Mouse (Mus musculus) hindbrain, embryonic 15.5 days (tissue): ENCODE data around the gene Set. TPM values are rescaled to one million over a fixed set of nuclear protein-coding genes. Genes with fewer than 3 reads are reported as not detected.

Source experiments
- ATAC-seq: fragments of 200-750 bp; cut with Nextera tagmentation; 2 replicates; pipeline ENCODE4 v1.8.0; 2017; ENCODE audit warnings: low read depth, moderate number of reproducible peaks, moderate TSS enrichment; ENCODE audit not compliant: low FRiP score
- H3K27ac ChIP-seq: fragments of 300-500 bp; sonication (generic); replicated peaks from 2 replicates; pipeline ENCODE4 v1.5.1; 2015; ENCODE audit warnings: mild to moderate bottlenecking, inconsistent platforms
- H3K27me3 ChIP-seq: fragments of 300-500 bp; sonication (generic); 2 replicates; pipeline ENCODE4 v1.6.1; 2015; ENCODE audit warnings: control low read depth, inconsistent platforms
- H3K36me3 ChIP-seq: fragments of 300-500 bp; sonication (generic); 2 replicates; pipeline ENCODE4 v1.6.1; 2015; ENCODE audit warnings: control low read depth, inconsistent platforms
- H3K4me1 ChIP-seq: fragments of 300-500 bp; sonication (generic); replicated peaks from 2 replicates; pipeline ENCODE4 v1.6.1; 2015; ENCODE audit warnings: control low read depth, inconsistent platforms
- H3K4me2 ChIP-seq: fragments of 300-500 bp; sonication (generic); 2 replicates; pipeline ENCODE4 v1.6.1; 2015; ENCODE audit warnings: moderate library complexity, mild to moderate bottlenecking, inconsistent platforms
- H3K4me3 ChIP-seq: fragments of 300-500 bp; sonication (generic); 2 replicates; pipeline ENCODE4 v1.5.1; 2015; ENCODE audit warnings: mild to moderate bottlenecking, inconsistent platforms
- H3K9ac ChIP-seq: fragments of 300-500 bp; sonication (generic); 2 replicates; pipeline ENCODE4 v1.6.1; 2015; ENCODE audit warnings: inconsistent platforms
- H3K9me3 ChIP-seq: fragments of 300-500 bp; sonication (generic); 2 replicates; pipeline ENCODE4 v1.6.1; 2016; ENCODE audit warnings: control low read depth, inconsistent platforms
- WGBS: fragments of 180-500 bp; shearing (Covaris S2); methylation state at CpG from one replicate; pipeline ENCODE4 v1.1.7; 2015; 5-methylcytosine and 5-hydroxymethylcytosine counted together
- polyA plus RNA-seq: library from polyadenylated mRNA; unstranded; fragments of >200 nt; fragmentation: Nextera tagmentation; extraction: Ambion mirVana; gene quantifications from 2 replicates; pipeline ENCODE4 v1.2.1, GENCODE M21; 2015

The Set gene
- polyA plus RNA-seq, result 315 and 329 TPM in 2 replicates

- Histone ChIP-seq H3K4me3 (no peak within 1 kb of the TSS), H3K9me3 (no peaks in the 10 kb centered on the region), H3K9ac (no peak within 1 kb of the TSS), H3K4me2 (no peak within 1 kb of the TSS), H3K4me1 (peaks cover 13% of the 10 kb centered on the region), H3K27me3 (peaks cover 2% of the 10 kb centered on the region; the same call in 1 of the 2 replicates), H3K36me3 (no peaks in the 10 kb centered on the region), H3K27ac (no peak within 1 kb of the TSS)
- 49% methylated on average over 12 of the region's 12 CpGs for WGBS
- ATAC-seq, result 0 out of 2 replicates have a peak, but pooled peaks have one; percentile 28
Measured at GRCm38 (mm10) chr2:30057223-30057904, at the start of gene Set. Gene Set, plus strand, starts transcription at chr2:30057378.

DNA sequence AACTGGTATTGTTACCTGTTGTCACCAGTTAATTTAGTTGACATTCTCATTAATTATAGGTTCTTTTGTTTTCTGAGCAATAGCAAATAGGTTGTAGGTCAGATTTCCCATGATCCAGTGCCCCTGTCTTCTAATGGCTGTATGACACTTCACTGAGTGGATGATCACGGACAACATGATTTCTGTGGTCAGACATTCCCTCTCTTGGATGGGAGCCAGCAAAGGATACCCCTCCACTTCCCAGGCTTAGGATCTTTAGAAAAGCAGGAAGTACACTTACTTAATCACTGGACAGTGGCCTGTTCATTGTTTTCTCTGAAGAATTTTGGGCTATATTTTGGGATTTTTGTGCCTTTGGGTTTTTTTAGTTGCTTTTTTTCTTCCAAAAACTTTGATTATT lies 48.1 kb upstream of the Set start:
- no peaks in the 10 kb centered on the region for H3K9me3 ChIP-seq
- 0 out of 2 replicates have a peak, but pooled peaks cover 5% of the 10 kb centered on the region for H3K4me1 ChIP-seq
- no peaks in the 10 kb centered on the region for H3K27me3 ChIP-seq
- H3K36me3 ChIP-seq, result peaks cover 98% of the 10 kb centered on the region
- no peak for ATAC-seq
- no peak overlapping the region for H3K27ac ChIP-seq
- H3K9ac ChIP-seq, result no peak overlapping the region
- H3K4me3 ChIP-seq, result no peak overlapping the region
- no peak overlapping the region for H3K4me2 ChIP-seq
- WGBS, result 50% methylated on average over 1 of the region's 1 CpGs

- Histone ChIP-seq H3K27me3 (no peaks in the 10 kb centered on the region), H3K4me2 (no peak overlapping the region), H3K9ac (no peak overlapping the region), H3K4me1 (0 out of 2 replicates have a peak, but pooled peaks cover 5% of the 10 kb centered on the region), H3K27ac (no peak overlapping the region), H3K9me3 (no peaks in the 10 kb centered on the region), H3K36me3 (peaks cover 99% of the 10 kb centered on the region), H3K4me3 (no peak overlapping the region)
- no peak for ATAC-seq
- WGBS, result 82% methylated on average over 8 of the region's 8 CpGs
Measured at GRCm38 (mm10) chr2:30010840-30011281, 46.3 kb upstream of the Set start.

GRCm38 (mm10) chr2:30014326-30014966 lies 42.7 kb upstream of the Set start:
- no peak overlapping the region for H3K27ac ChIP-seq
- H3K4me2 ChIP-seq, result no peak overlapping the region
- H3K27me3 ChIP-seq, result no peaks in the 10 kb centered on the region
- 0 out of 2 replicates have a peak, but pooled peaks cover 5% of the 10 kb centered on the region for H3K4me1 ChIP-seq
- ATAC-seq, result no peak
- WGBS, result 89% methylated on average over 11 of the region's 11 CpGs
- H3K9ac ChIP-seq, result no peak overlapping the region
- peaks cover 98% of the 10 kb centered on the region for H3K36me3 ChIP-seq
- no peaks in the 10 kb centered on the region for H3K9me3 ChIP-seq
- no peak overlapping the region for H3K4me3 ChIP-seq

- no peak for ATAC-seq
- Histone ChIP-seq H3K9me3 (no peaks in the 10 kb centered on the region), H3K27me3 (no peaks in the 10 kb centered on the region), H3K9ac (no peak overlapping the region), H3K4me3 (no peak overlapping the region), H3K4me2 (no peak overlapping the region), H3K27ac (no peak overlapping the region), H3K4me1 (no peaks in the 10 kb centered on the region), H3K36me3 (peaks cover 99% of the 10 kb centered on the region)
- WGBS, result 90% methylated on average over 4 of the region's 4 CpGs
Measured at GRCm38 (mm10) chr2:30025454-30025853, 31.7 kb upstream of the Set start.

DNA sequence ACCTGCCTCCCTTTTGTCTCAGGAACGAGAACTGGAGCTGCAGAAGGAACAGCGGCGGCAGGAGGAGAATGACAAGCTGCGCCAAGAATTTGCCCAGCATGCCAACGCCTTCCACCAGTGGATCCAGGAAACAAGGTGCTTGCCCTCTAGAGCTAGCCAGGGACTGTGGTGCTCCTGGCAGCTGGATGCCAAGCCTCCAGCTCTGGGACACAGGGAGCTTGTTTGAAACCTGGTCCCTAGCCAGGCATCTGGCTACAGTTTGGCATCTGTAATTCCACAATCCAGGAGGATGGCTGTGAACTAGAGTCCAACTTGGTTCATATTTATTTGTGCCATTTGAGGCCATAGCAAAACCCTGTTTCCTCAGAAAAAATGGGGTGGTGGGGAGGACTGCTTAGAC lies 30.2 kb upstream of the Set start:
- H3K27me3 ChIP-seq, result no peaks in the 10 kb centered on the region

DNA sequence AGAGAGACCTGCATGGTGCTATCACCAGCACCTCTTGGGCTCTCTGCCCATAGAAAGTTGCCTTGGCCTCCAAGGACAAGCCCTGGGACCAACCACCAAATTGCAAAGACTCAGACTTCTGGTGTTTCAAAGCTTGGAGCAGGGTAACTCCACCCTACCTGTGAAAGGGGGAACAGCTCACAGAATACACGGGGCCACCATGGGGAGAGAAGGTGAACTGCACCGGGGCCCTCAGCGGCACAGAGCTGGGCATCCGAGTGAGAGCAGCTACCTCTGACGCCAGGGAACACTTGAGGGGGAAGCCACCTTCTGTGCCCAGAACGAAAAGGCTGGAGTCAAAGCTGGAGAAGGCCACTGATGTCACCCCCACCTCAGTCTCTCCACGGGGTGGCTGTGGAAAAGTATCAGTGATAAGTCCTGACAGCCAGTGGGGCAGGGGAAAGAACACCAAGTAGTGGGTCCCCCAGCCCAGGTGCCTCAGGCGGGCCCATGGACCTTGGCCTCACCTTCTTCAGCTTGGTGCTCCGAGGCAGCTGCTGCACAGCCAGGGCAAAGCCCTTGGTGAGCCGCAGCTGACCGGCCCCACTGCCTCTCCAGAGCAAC lies 24.8 kb upstream of the Set start:
- Histone ChIP-seq H3K27me3 (no peaks in the 10 kb centered on the region), H3K9ac (no peak overlapping the region), H3K9me3 (no peaks in the 10 kb centered on the region), H3K4me1 (no peaks in the 10 kb centered on the region), H3K4me3 (no peak overlapping the region), H3K36me3 (peaks cover 64% of the 10 kb centered on the region), H3K27ac (no peak overlapping the region), H3K4me2 (no peak overlapping the region)
- 0 out of 2 replicates have a peak, but pooled peaks have one; percentile 12 for ATAC-seq
- 62% methylated on average over 11 of the region's 11 CpGs for WGBS

More for the DNA sequence above, 30.2 kb upstream of the Set start:
- ATAC-seq, result no peak
- H3K4me2 ChIP-seq, result no peak overlapping the region
- no peak overlapping the region for H3K27ac ChIP-seq
- H3K9me3 ChIP-seq, result no peaks in the 10 kb centered on the region
- no peak overlapping the region for H3K9ac ChIP-seq
- peaks cover 98% of the 10 kb centered on the region for H3K36me3 ChIP-seq
- 84% methylated on average over 5 of the region's 5 CpGs for WGBS
- H3K4me3 ChIP-seq, result no peak overlapping the region
- no peaks in the 10 kb centered on the region for H3K4me1 ChIP-seq

DNA sequence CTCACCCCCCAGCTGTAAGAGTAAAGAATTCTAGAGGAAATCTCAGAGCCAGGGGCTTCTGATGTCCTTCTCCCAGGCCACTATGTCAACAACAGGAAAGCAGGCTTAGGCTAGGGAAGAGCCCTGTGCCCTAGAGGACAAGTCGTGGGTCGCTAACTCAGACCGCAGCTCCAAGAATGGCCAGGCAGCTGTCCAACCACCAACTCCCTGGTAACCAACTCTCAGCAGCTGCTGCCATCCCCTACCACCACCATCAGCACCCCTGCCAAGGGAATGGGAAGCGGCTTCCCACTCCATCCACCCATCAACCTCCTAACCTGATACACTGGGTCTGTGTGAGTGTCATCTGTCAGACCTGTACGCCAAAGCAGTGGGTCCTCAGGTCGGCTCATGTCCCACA lies 24.2 kb upstream of the Set start:
- Histone ChIP-seq H3K4me2 (no peak overlapping the region), H3K27ac (no peak overlapping the region), H3K4me3 (no peak overlapping the region), H3K9me3 (no peaks in the 10 kb centered on the region), H3K27me3 (no peaks in the 10 kb centered on the region), H3K36me3 (peaks cover 58% of the 10 kb centered on the region), H3K4me1 (no peaks in the 10 kb centered on the region), H3K9ac (no peak overlapping the region)
- ATAC-seq, result no peak
- 69% methylated on average over 6 of the region's 6 CpGs for WGBS

GRCm38 (mm10) chr2:30037762-30038161 lies 19.4 kb upstream of the Set start:
- no peak overlapping the region for H3K4me3 ChIP-seq
- H3K9ac ChIP-seq, result no peak overlapping the region
- 86% methylated on average over 2 of the region's 2 CpGs for WGBS
- H3K9me3 ChIP-seq, result no peaks in the 10 kb centered on the region
- no peak overlapping the region for H3K27ac ChIP-seq
- no peaks in the 10 kb centered on the region for H3K27me3 ChIP-seq
- H3K4me1 ChIP-seq, result peaks cover 5% of the 10 kb centered on the region; the same call in 1 of the 2 replicates
- H3K4me2 ChIP-seq, result no peak overlapping the region
- no peak for ATAC-seq
- peaks cover 13% of the 10 kb centered on the region; the same call in 1 of the 2 replicates for H3K36me3 ChIP-seq

- ATAC-seq, result no peak
- peaks cover 10% of the 10 kb centered on the region; the same call in 1 of the 2 replicates for H3K36me3 ChIP-seq
- WGBS, result 97% methylated on average over 10 of the region's 10 CpGs
Measured at GRCm38 (mm10) chr2:30038370-30038769, 18.8 kb upstream of the Set start.

DNA sequence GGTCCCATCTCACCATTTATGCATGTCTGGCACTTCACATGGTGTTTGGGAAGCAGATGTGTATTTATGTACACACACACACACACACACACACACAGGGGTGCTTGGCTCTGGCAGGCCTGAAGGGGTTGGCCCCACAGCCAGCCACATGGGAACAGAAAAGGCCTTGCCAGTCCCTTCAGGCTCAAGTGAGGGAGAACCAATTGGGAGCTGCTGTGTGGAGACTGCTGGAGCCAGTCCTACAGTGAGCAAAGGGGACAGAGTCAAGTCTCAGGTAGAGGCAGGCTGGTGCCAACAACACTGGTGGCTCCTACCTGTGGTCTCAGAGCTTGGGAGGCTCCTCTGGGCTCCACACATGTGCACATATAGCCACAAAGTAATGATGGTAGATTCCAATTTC lies 17.5 kb upstream of the Set start:
- Histone ChIP-seq H3K4me3 (no peak overlapping the region), H3K9me3 (no peaks in the 10 kb centered on the region), H3K9ac (no peak overlapping the region), H3K36me3 (peaks cover 10% of the 10 kb centered on the region; the same call in 1 of the 2 replicates), H3K4me2 (no peak overlapping the region), H3K27me3 (no peaks in the 10 kb centered on the region), H3K27ac (no peak overlapping the region), H3K4me1 (peaks cover 6% of the 10 kb centered on the region; the same call in 1 of the 2 replicates)
- ATAC-seq, result no peak

More at GRCm38 (mm10) chr2:30038370-30038769, 18.8 kb upstream of the Set start:
- Histone ChIP-seq H3K27ac (no peak overlapping the region), H3K9me3 (no peaks in the 10 kb centered on the region), H3K4me2 (no peak overlapping the region), H3K27me3 (no peaks in the 10 kb centered on the region), H3K9ac (no peak overlapping the region), H3K4me3 (no peak overlapping the region), H3K4me1 (peaks cover 6% of the 10 kb centered on the region; the same call in 1 of the 2 replicates)

DNA sequence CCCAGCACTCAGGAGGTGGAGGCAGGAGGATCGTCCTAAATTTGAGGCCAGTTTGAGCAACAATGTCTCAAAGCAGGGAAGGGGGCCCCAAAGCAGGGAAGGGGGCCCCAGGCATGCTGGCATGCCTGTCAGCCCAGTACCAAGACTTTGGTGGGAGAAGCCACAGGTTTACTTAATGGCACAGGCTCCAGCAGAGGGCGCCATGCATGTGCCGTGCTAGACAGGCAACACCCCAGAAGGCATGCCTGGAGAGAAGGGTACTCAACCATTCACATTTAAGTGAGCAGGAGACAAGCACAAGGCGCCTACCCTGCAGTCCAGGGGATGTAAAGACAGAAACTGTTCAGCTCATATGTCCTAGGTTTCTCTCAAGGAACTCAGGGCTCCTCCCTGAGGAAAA lies 14.7 kb upstream of the Set start:
- H3K27me3 ChIP-seq, result no peaks in the 10 kb centered on the region
- no peaks in the 10 kb centered on the region for H3K9me3 ChIP-seq
- H3K4me3 ChIP-seq, result no peak overlapping the region
- WGBS, result 5% methylated on average over 4 of the region's 4 CpGs
- no peak overlapping the region for H3K9ac ChIP-seq
- H3K4me1 ChIP-seq, result peaks cover 9% of the 10 kb centered on the region
- H3K36me3 ChIP-seq, result 0 out of 2 replicates have a peak, but pooled peaks cover 5% of the 10 kb centered on the region
- ATAC-seq, result no peak
- no peak overlapping the region for H3K4me2 ChIP-seq
- H3K27ac ChIP-seq, result no peak overlapping the region
